Mouse (Mus musculus) induced T-regulatory cell, adult 2 months (primary cell): Measurements from ENCODE around the gene Abcb9.

Experiments
- DNase-seq: peaks from one replicate; pipeline ENCODE4 v3.0.0-alpha.2; 2012; ENCODE audit warnings: low read depth

Gene Abcb9

GRCm38 (mm10) chr5:124093852-124094604 is 1.6 kb downstream of the Abcb9 start:
- peak; percentile 20 for DNase-seq

- DNase-seq = no peak
Observed at GRCm38 (mm10) chr5:124093120-124093794, 2.3 kb downstream of the Abcb9 start.

- DNase-seq = no peak
Observed at GRCm38 (mm10) chr5:124091951-124092406, 3.6 kb downstream of the Abcb9 start.

GRCm38 (mm10) chr5:124089868-124090267 is 5.7 kb downstream of the Abcb9 start:
- DNase-seq = no peak

GRCm38 (mm10) chr5:124086876-124087275 is 8.7 kb downstream of the Abcb9 start:
- DNase-seq = no peak

- no peak for DNase-seq
Observed at GRCm38 (mm10) chr5:124085513-124085912, 10.1 kb downstream of the Abcb9 start.

- peak; percentile 95 for DNase-seq
Observed at GRCm38 (mm10) chr5:124084588-124085173, 10.9 kb downstream of the Abcb9 start.

GRCm38 (mm10) chr5:124083850-124084587 is 11.6 kb downstream of the Abcb9 start:
- DNase-seq = peak; percentile 90

GRCm38 (mm10) chr5:124082941-124083688 is 12.5 kb downstream of the Abcb9 start:
- peak; percentile 73 for DNase-seq

- no peak for DNase-seq
Observed at GRCm38 (mm10) chr5:124082447-124082846, 13.2 kb downstream of the Abcb9 start.

- peak; percentile 79 for DNase-seq
Observed at GRCm38 (mm10) chr5:124079880-124080279, 15.7 kb downstream of the Abcb9 start.

GRCm38 (mm10) chr5:124078794-124079416 is 16.7 kb downstream of the Abcb9 start:
- DNase-seq = peak; percentile 76

GRCm38 (mm10) chr5:124077856-124078460 is 17.6 kb downstream of the Abcb9 start:
- peak; percentile 69 for DNase-seq

- DNase-seq = peak; percentile 42
Observed at GRCm38 (mm10) chr5:124077241-124077640, 18.4 kb downstream of the Abcb9 start.

GRCm38 (mm10) chr5:124076559-124076958 is 19.0 kb downstream of the Abcb9 start:
- peak; percentile 55 for DNase-seq

GRCm38 (mm10) chr5:124075716-124076115 is 19.9 kb downstream of the Abcb9 start:
- DNase-seq = peak; percentile 86

- peak; percentile 94 for DNase-seq
Observed at GRCm38 (mm10) chr5:124074845-124075307, 20.7 kb downstream of the Abcb9 start.

GRCm38 (mm10) chr5:124073682-124074081 is 21.9 kb downstream of the Abcb9 start:
- DNase-seq = no peak

GRCm38 (mm10) chr5:124069657-124070056 is 25.9 kb downstream of the Abcb9 start:
- no peak for DNase-seq

GRCm38 (mm10) chr5:124062037-124062824 is 33.4 kb downstream of the Abcb9 start:
- DNase-seq = no peak
